Mouse (Mus musculus) ovary, postnatal 36 days (tissue): ENCODE data around the gene Cisd3.

ENCODE experiments used
- DNase-seq: peaks from one replicate; pipeline ENCODE4 v3.0.0; 2022; ENCODE audit warnings: low spot score, mixed read lengths

Cisd3 gene

GRCm38 (mm10) chr11:97662893-97663527, 22.6 kb upstream of the Cisd3 start, which contains the start of gene Mllt6:
TSS of gene Mllt6 (plus strand) at chr11:97663414.
- DNase-seq: peak; percentile 81

GRCm38 (mm10) chr11:97663528-97664338, 21.9 kb upstream of the Cisd3 start:
- peak; percentile 34 for DNase-seq

- DNase-seq: no peak
These were observed 21.3 kb upstream of the Cisd3 start for GRCm38 (mm10) chr11:97664339-97664665.

GRCm38 (mm10) chr11:97664771-97665240, 20.8 kb upstream of the Cisd3 start:
- DNase-seq: no peak

GRCm38 (mm10) chr11:97665431-97665830, 20.2 kb upstream of the Cisd3 start:
- no peak for DNase-seq

- DNase-seq: no peak
These were observed 19.4 kb upstream of the Cisd3 start for GRCm38 (mm10) chr11:97666221-97666620.

GRCm38 (mm10) chr11:97666794-97667193, 18.8 kb upstream of the Cisd3 start:
- DNase-seq: no peak

GRCm38 (mm10) chr11:97668160-97668559, 17.5 kb upstream of the Cisd3 start:
- DNase-seq: no peak

GRCm38 (mm10) chr11:97669268-97669667, 16.4 kb upstream of the Cisd3 start:
- DNase-seq: peak; percentile 55

GRCm38 (mm10) chr11:97669829-97670228, 15.8 kb upstream of the Cisd3 start:
- no peak for DNase-seq

GRCm38 (mm10) chr11:97670234-97671176, 15.1 kb upstream of the Cisd3 start:
- DNase-seq: no peak

GRCm38 (mm10) chr11:97671177-97671527, 14.5 kb upstream of the Cisd3 start:
- DNase-seq: no peak

- DNase-seq: no peak
These were observed 12.5 kb upstream of the Cisd3 start for GRCm38 (mm10) chr11:97673148-97673547.

- no peak for DNase-seq
These were observed 9.4 kb upstream of the Cisd3 start for GRCm38 (mm10) chr11:97676050-97676754.

- DNase-seq: no peak
These were observed 8.2 kb upstream of the Cisd3 start for GRCm38 (mm10) chr11:97677381-97677780.

- no peak for DNase-seq
These were observed 7.8 kb upstream of the Cisd3 start for GRCm38 (mm10) chr11:97677842-97678241.

GRCm38 (mm10) chr11:97678301-97678700, 7.3 kb upstream of the Cisd3 start:
- DNase-seq: no peak

- DNase-seq: no peak
These were observed 5.2 kb upstream of the Cisd3 start for GRCm38 (mm10) chr11:97680430-97680829.

GRCm38 (mm10) chr11:97682504-97683055, 3.0 kb upstream of the Cisd3 start:
- DNase-seq: no peak

GRCm38 (mm10) chr11:97684063-97684680, 1.5 kb upstream of the Cisd3 start:
- no peak for DNase-seq

GRCm38 (mm10) chr11:97684766-97685165, 860 bp upstream of the Cisd3 start:
- DNase-seq: no peak
